Mouse (Mus musculus) CH12.LX (cell line): Measurements from ENCODE around the gene Nps. TPM values are rescaled to one million over a fixed set of nuclear protein-coding genes. Genes with fewer than 3 reads are reported as not detected.

ENCODE experiments used
- DNase-seq: peaks from one replicate; pipeline ENCODE4 v3.0.0-alpha.2; 2013; ENCODE audit errors: extremely low read depth
- H3K27ac ChIP-seq: 2 replicates; pipeline ENCODE4 v1.5.1; 2012; ENCODE audit warnings: low read depth, mild to moderate bottlenecking, control low read depth, moderate library complexity; ENCODE audit not compliant: insufficient read depth
- H3K27me3 ChIP-seq: replicated peaks from 2 replicates; pipeline ENCODE3; 2012; ENCODE audit warnings: inconsistent platforms
- H3K36me3 ChIP-seq, 2 experiments: replicated peaks in 1 of 2; 2 replicates each; pipeline versions ENCODE3 to v1.6.1; 2012; ENCODE audit warnings: inconsistent platforms in 1 of 2, low read length in 1 of 2, mild to moderate bottlenecking in 1 of 2, mixed read lengths in 1 of 2, moderate library complexity in 1 of 2; ENCODE audit not compliant: control insufficient read depth in 1 of 2, insufficient read depth in 1 of 2
- H3K4me1 ChIP-seq, 2 experiments: 2 replicates each; pipeline ENCODE4 v1.6.1; 2012; ENCODE audit warnings: inconsistent platforms in 1 of 2, moderate library complexity in 1 of 2; ENCODE audit not compliant: insufficient read depth in 2 of 2, control insufficient read depth in 1 of 2
- H3K4me2 ChIP-seq: 2 replicates; pipeline ENCODE4 v1.6.1; 2012; ENCODE audit warnings: low read depth, mild to moderate bottlenecking, control low read depth; ENCODE audit not compliant: poor library complexity, insufficient read depth, severe bottlenecking
- H3K4me3 ChIP-seq, 3 experiments: fragments of 150-350 bp in 1 of 3; sonication (generic) in 1 of 3; replicated peaks in 1 of 3; 2 replicates each; pipeline versions ENCODE3 to v1.5.1; 2011 to 2012; ENCODE audit warnings: low read depth in 2 of 3, low read length in 2 of 3, mild to moderate bottlenecking in 2 of 3, moderate library complexity in 2 of 3, control low read depth in 1 of 3, improper control_type of control experiment in 1 of 3, inconsistent platforms in 1 of 3, mixed read lengths in 1 of 3; ENCODE audit not compliant: poor library complexity in 1 of 3
- H3K79me2 ChIP-seq: replicated peaks from 2 replicates; pipeline ENCODE4 v1.6.1; 2012; ENCODE audit warnings: mild to moderate bottlenecking, moderate library complexity; ENCODE audit not compliant: control insufficient read depth, poor library complexity, insufficient read depth, severe bottlenecking; ENCODE audit errors: extremely low read depth
- H3K9ac ChIP-seq: 2 replicates; pipeline ENCODE4 v1.6.1; 2012; ENCODE audit warnings: low read depth, mild to moderate bottlenecking, control low read depth, moderate library complexity; ENCODE audit not compliant: insufficient read depth
- H3K9me3 ChIP-seq: replicated peaks from 2 replicates; pipeline ENCODE3; 2012; ENCODE audit warnings: low read length, inconsistent platforms, mixed read lengths
- BHLHE40 ChIP-seq: IDR thresholded peaks from 2 replicates; pipeline ENCODE4 v1.6.1; 2011; ENCODE audit warnings: mild to moderate bottlenecking, low read depth, low read length, improper control_type of control experiment
- CTCF ChIP-seq, 2 experiments: IDR thresholded peaks in 1 of 2; conservative IDR thresholded peaks in 1 of 2; 2 replicates each; pipeline ENCODE4 v1.5.1; 2011 to 2012; ENCODE audit warnings: low read depth in 2 of 2, low read length in 2 of 2, improper control_type of control experiment in 1 of 2, inconsistent platforms in 1 of 2, mild to moderate bottlenecking in 1 of 2, moderate library complexity in 1 of 2
- EP300 ChIP-seq: IDR thresholded peaks from 2 replicates; pipeline ENCODE4 v1.6.1; 2011; ENCODE audit warnings: low read length, improper control_type of control experiment
- ETS1 ChIP-seq: conservative IDR thresholded peaks from 2 replicates; pipeline ENCODE4 v1.6.1; 2012; ENCODE audit warnings: low read depth, mild to moderate bottlenecking, inconsistent platforms, low read length, improper control_type of control experiment, moderate library complexity
- GABPA ChIP-seq: IDR thresholded peaks from 2 replicates; pipeline ENCODE4 v1.6.1; 2012; ENCODE audit warnings: low read depth, low read length, improper control_type of control experiment, inconsistent platforms; ENCODE audit not compliant: insufficient replicate concordance
- JUN ChIP-seq: IDR thresholded peaks from 2 replicates; pipeline ENCODE4 v1.6.1; 2011; ENCODE audit warnings: low read depth, mild to moderate bottlenecking, low read length, improper control_type of control experiment, moderate library complexity; ENCODE audit not compliant: insufficient read depth
- JUND ChIP-seq: conservative IDR thresholded peaks from 2 replicates; pipeline ENCODE4 v1.6.1; 2011; ENCODE audit warnings: low read depth, low read length, improper control_type of control experiment
- KAT2A ChIP-seq: IDR thresholded peaks from 2 replicates; pipeline ENCODE4 v1.6.1; 2012; ENCODE audit warnings: low read length, improper control_type of control experiment, inconsistent platforms; ENCODE audit not compliant: insufficient replicate concordance
- MAFK ChIP-seq: IDR thresholded peaks from 2 replicates; pipeline ENCODE4 v1.6.1; 2011; ENCODE audit warnings: low read length, improper control_type of control experiment; ENCODE audit not compliant: insufficient replicate concordance
- MAZ ChIP-seq: IDR thresholded peaks from 2 replicates; pipeline ENCODE4 v1.6.1; 2012; ENCODE audit warnings: low read depth, mild to moderate bottlenecking, inconsistent platforms, low read length, improper control_type of control experiment, moderate library complexity
- MEF2A ChIP-seq: IDR thresholded peaks from 2 replicates; pipeline ENCODE4 v1.6.1; 2014; ENCODE audit warnings: low read depth, mild to moderate bottlenecking, inconsistent platforms, low read length, improper control_type of control experiment, borderline replicate concordance
- MYC ChIP-seq: IDR thresholded peaks from 2 replicates; pipeline ENCODE4 v1.6.1; 2011; ENCODE audit warnings: low read depth, mild to moderate bottlenecking, improper control_type of control experiment, low read length
- NELFE ChIP-seq: IDR thresholded peaks from 2 replicates; pipeline ENCODE4 v1.6.1; 2011; ENCODE audit warnings: low read depth, low read length, improper control_type of control experiment
- PAX5 ChIP-seq: IDR thresholded peaks from 2 replicates; pipeline ENCODE4 v1.6.1; 2012; ENCODE audit warnings: low read length, inconsistent platforms, mixed read lengths
- POLR2A ChIP-seq: IDR thresholded peaks from 2 replicates; pipeline ENCODE4 v1.6.1; 2011; ENCODE audit warnings: low read depth, mild to moderate bottlenecking, improper control_type of control experiment, low read length
- POLR2AphosphoS2 ChIP-seq: IDR thresholded peaks from 2 replicates; pipeline ENCODE4 v1.6.1; 2011; ENCODE audit warnings: low read depth, low read length, improper control_type of control experiment
- RAD21 ChIP-seq: IDR thresholded peaks from 2 replicates; pipeline ENCODE4 v1.6.1; 2011; ENCODE audit warnings: low read depth, mild to moderate bottlenecking, low read length, improper control_type of control experiment, moderate library complexity
- RCOR1 ChIP-seq: conservative IDR thresholded peaks from 2 replicates; pipeline ENCODE4 v1.6.1; 2012; ENCODE audit warnings: low read depth, mild to moderate bottlenecking, inconsistent platforms, low read length, improper control_type of control experiment
- SMC3 ChIP-seq: IDR thresholded peaks from 2 replicates; pipeline ENCODE4 v1.6.1; 2011; ENCODE audit warnings: low read depth, low read length, improper control_type of control experiment
- TBP ChIP-seq: conservative IDR thresholded peaks from 2 replicates; pipeline ENCODE4 v1.6.1; 2011; ENCODE audit warnings: low read depth, low read length, improper control_type of control experiment
- TCF12 ChIP-seq: IDR thresholded peaks from 2 replicates; pipeline ENCODE4 v1.6.1; 2014; ENCODE audit warnings: low read depth, mild to moderate bottlenecking, inconsistent platforms, low read length, improper control_type of control experiment
- UBTF ChIP-seq: IDR thresholded peaks from 2 replicates; pipeline ENCODE4 v1.6.1; 2012; ENCODE audit warnings: low read depth, mild to moderate bottlenecking, inconsistent platforms, low read length, improper control_type of control experiment, moderate library complexity
- USF1 ChIP-seq: IDR thresholded peaks from 2 replicates; pipeline ENCODE4 v1.6.1; 2014; ENCODE audit warnings: low read depth, mild to moderate bottlenecking, inconsistent platforms, low read length, improper control_type of control experiment
- USF2 ChIP-seq: conservative IDR thresholded peaks from 2 replicates; pipeline ENCODE4 v1.6.1; 2011; ENCODE audit warnings: low read depth, low read length, improper control_type of control experiment
- ZC3H11A ChIP-seq: IDR thresholded peaks from 2 replicates; pipeline ENCODE4 v1.6.1; 2012; ENCODE audit warnings: low read depth, mild to moderate bottlenecking, inconsistent platforms, low read length, improper control_type of control experiment
- ZKSCAN1 ChIP-seq: IDR thresholded peaks from 2 replicates; pipeline ENCODE4 v1.6.1; 2012; ENCODE audit warnings: low read depth, inconsistent platforms, low read length, improper control_type of control experiment, borderline replicate concordance
- ZMIZ1 ChIP-seq: IDR thresholded peaks from 2 replicates; pipeline ENCODE4 v1.6.1; 2012; ENCODE audit warnings: low read depth, mild to moderate bottlenecking, inconsistent platforms, low read length, improper control_type of control experiment
- ZNF384 ChIP-seq: IDR thresholded peaks from 2 replicates; pipeline ENCODE4 v1.6.1; 2012; ENCODE audit warnings: low read depth, low read length, improper control_type of control experiment, inconsistent platforms
- dilution Hi-C: fragments of 300-500 bp; cut with MboI; formaldehyde crosslinking; loops from 2 replicates; pipeline ENCODE4 v1.14.3; 2020; ENCODE audit warnings: low sequenced_read_pairs; ENCODE audit not compliant: extremely low pct_unique_long_range_greater_than_20kb, extremely low pct_ligation_motif_present
- in situ Hi-C: fragments of 300-500 bp; cut with MboI; formaldehyde crosslinking; loops from 3 replicates; pipeline ENCODE4 v1.14.3; 2019; ENCODE audit warnings: low sequenced_read_pairs, low pct_ligation_motif_present, low pct_unique_long_range_greater_than_20kb, mixed read lengths
- polyA plus RNA-seq: library from polyadenylated mRNA; unstranded; fragments of >175 nt; gene quantifications from 2 replicates; pipeline ENCODE4 v1.2.1, GENCODE M21; 2012; ENCODE audit warnings: low read depth; ENCODE audit not compliant: insufficient read length
- total RNA-seq, 2 experiments: library from RNA; depleted of rRNA; stranded (reverse); fragments of 300-350 nt in 1 of 2; fragments of >200 nt in 1 of 2; gene quantifications; 2 replicates each; pipeline ENCODE4 v1.2.3; 2012 to 2014

The Nps gene
- total and polyA plus RNA-seq, 3 experiments = not detected

- dilution Hi-C loops = no loop called here
- Histone ChIP-seq H3K27me3 (peaks cover 8% of the 10 kb centered on the region), H3K4me1 (no peaks in the 10 kb centered on the region), H3K27ac (no peak overlapping the region), H3K4me2 (no peak overlapping the region), H3K9ac (no peak overlapping the region), H3K9me3 (peaks cover 26% of the 10 kb centered on the region), H3K4me3 (no peak overlapping the region), H3K79me2 (no peaks in the 10 kb centered on the region), H3K36me3 (no peaks in the 10 kb centered on the region)
- TF ChIP-seq TBP = no peak
- no peak for TF ChIP-seq JUND
- TF ChIP-seq MAZ = no peak
- TF ChIP-seq UBTF = no peak
- TF ChIP-seq MEF2A = no peak
- TF ChIP-seq POLR2AphosphoS2 = no peak
- TF ChIP-seq MAFK = no peak
- no peak for TF ChIP-seq JUN
- no peak for TF ChIP-seq PAX5
- no peak for TF ChIP-seq GABPA
- no peak for TF ChIP-seq ZNF384
- TF ChIP-seq CTCF (conservative IDR thresholded peaks at IDR 0.05 in 1 of 2, IDR thresholded peaks at IDR 0.05 in 1 of 2; ENCODE audit: low read depth in 2 of 2, low read length in 2 of 2) = no peak
- no peak for TF ChIP-seq ZMIZ1
- no peak for TF ChIP-seq RCOR1
- TF ChIP-seq USF2 = no peak
- TF ChIP-seq KAT2A = no peak
- no peak for TF ChIP-seq RAD21
- TF ChIP-seq MYC = no peak
- TF ChIP-seq NELFE = no peak
- no peak for TF ChIP-seq SMC3
- no peak for DNase-seq
- in situ Hi-C loops = no loop called here
Measured at GRCm38 (mm10) chr7:135253249-135253648, 5.3 kb upstream of the Nps start.

GRCm38 (mm10) chr7:135254423-135254822, 4.1 kb upstream of the Nps start:
- TF ChIP-seq MAFK (no peak), JUN (no peak), MYC (no peak), UBTF (no peak), ZNF384 (no peak), ZKSCAN1 (no peak), ETS1 (no peak), KAT2A (no peak), USF2 (no peak), TCF12 (no peak), USF1 (no peak), POLR2A (no peak), PAX5 (no peak), ZC3H11A (no peak), MEF2A (no peak), BHLHE40 (no peak), GABPA (no peak), EP300 (no peak)
- H3K36me3 ChIP-seq = no peaks in the 10 kb centered on the region
- H3K9me3 ChIP-seq = peaks cover 26% of the 10 kb centered on the region
- H3K27me3 ChIP-seq = peaks cover under 1% of the 10 kb centered on the region
- H3K4me2 ChIP-seq = no peak overlapping the region
- no peak for DNase-seq
- no peak overlapping the region for H3K27ac ChIP-seq
- H3K4me1 ChIP-seq = no peaks in the 10 kb centered on the region
- no peaks in the 10 kb centered on the region for H3K79me2 ChIP-seq
- dilution Hi-C loops = no loop called here
- no peak overlapping the region for H3K9ac ChIP-seq
- in situ Hi-C loops = no loop called here
- no peak overlapping the region for H3K4me3 ChIP-seq
